Mouse (Mus musculus) right cerebral cortex, adult 18-20 months (tissue): Measurements from ENCODE around the gene Gm47841.
A peak's percentile ranks its signal among the peaks of the same experiment; 100 is the strongest.

Experiments
- DNase-seq: peaks from one replicate; pipeline ENCODE4 v3.0.0; 2022; ENCODE audit warnings: mixed read lengths

The Gm47841 gene

DNA sequence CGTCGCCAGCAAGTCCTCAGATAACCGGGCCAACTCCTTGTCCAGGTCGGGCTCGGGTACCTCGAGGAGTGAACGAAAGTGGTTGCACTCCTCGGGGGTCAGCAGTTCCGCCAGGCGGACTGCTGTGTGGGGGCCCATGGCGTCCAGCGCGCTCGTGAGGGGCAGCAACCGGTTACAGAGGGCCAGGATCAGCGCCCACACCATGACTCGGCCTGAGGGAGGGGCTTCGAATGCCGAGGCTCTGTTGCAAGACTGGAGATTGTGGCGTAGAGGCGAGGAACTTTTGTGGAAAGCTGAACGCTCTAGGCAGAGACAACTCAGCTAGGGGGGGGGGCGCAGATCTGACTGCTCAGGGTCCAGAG is at the start of gene Gm47841:
Gene Gm47841, minus strand, starts transcription at position 204 of the 362 bp plus-strand sequence.
- no peak for DNase-seq

DNA sequence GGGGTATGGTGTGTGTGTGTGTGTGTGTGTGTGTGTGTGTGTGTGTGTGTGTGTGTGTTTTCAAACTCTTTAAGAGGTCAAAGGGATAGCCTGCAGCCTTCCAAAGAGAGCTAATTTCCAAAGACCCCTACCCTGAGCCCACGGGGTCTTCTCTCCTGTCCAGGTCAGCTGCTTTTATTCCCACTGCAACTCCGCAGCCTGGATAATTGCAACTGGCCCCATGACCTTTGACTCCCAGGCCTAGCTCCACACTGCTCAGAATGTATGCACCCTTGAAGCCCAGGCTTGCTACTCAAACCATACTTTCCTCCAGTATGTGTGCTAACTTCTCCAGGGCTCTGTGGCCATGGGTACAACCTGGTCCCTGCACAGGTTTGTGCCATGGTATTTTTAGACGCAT is 48.2 kb upstream of the Gm47841 start:
- DNase-seq: no peak

DNA sequence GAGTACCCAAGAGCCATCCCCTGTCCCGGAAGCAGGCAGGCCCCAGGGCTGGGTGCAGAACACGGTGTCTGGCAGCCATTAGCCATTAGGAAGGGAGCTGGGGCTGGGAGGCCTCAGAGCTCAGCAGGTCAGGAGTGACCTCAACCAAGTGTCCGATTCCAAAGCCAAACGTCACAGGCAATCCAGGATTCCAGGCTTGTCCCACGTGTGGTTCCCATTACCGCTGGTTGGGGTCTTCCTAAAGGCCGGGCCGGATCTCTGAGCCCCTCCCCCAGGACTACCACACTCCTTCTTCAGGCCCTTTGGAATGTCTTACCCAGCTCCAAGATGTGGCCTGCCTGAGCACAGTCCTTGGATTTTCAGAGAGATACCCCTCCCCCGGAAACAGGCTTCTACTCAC is 47.8 kb upstream of the Gm47841 start:
- DNase-seq: no peak

DNA sequence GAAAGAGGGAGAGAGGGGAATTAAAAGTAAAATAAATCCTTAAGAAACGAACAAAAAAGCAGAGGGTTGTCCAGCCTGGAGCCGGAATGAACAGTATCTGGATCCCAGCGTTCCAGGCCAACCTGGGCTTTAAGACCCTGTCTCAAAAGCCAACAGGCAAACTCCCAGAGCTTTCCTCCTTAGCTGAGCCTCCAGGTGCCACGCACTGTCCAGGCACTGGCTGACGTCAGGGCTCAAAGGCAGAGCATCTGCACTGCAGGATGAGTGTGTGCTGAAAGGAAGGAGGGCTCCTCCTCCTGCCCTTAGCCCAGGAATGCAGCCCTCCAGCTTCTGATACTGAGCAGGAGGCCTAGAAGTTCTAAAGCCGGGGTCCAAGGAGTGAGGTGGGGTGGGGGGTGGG is 46.8 kb upstream of the Gm47841 start:
- DNase-seq: no peak

DNA sequence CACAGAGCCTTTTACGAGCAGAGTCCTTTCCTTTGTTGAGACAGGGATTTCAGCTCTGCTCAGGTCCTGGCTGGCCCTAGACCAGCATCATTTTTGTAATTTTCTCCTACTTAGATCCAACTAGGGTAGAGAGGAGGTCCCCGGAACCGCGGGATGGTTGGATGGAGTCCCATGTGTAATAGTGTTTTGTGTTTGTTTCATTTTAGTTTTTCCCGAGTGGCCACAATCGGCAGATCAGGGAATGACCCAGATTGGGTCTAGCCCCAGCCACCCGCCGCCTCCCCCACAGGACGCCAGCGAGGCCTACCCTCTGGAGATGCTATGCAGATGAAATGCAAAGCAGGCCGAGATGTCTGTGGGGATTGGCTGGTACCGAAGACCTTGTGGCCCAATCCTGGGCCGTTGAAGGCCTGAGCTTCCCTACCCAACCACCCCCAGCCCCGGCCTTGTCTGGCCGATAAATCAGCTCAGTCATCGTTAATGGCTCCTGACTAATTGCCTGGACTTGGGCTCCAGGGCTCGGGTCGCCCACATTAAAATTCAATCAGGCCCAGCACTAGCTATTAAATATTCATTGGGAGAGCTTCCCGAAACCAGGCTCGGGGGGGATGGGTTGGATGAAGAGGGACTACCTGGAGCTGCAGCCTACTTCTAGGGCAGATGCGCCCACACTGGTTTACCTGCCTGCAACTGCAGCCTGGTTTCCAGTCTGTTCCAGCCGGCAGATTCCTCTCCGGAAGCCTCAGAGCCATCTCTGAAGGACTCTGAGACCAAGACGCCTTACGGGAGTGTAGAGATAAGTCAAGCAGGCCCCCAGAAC is 45.8 kb upstream of the Gm47841 start:
- DNase-seq: peak; percentile 59

DNA sequence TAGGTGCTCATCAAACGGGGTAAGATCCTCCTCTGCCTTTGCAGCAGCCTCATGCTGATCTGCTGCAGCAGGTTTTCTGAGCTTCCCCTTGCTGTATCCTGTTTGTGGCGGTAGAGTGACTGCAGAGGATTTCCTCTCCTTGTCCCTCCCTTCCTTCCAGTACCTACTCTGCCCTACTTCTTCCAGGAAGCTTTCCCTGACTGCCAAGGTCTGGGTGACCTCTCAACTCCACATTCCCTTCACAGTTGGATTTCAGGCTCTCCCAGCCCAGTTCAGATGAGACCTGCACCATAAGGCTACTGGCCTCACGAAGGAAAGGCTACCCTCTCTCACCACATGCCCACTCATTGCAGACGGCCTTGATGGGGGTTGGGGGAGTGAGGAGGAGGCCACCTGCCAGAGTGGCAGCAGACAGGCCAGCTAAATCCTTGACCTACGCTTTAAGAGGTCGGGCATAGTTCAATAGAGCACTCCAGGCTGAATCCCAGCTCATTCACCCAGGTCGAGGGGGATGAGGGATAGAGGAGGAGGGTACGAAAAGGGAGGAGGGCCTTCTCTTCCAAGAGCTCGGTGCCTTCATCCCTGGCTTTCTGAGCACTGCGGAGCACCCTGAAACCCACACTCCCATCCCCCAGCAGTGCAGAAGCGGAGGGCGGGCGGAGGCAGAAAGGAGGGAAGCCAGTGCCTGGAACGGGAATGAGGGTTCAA is 45.1 kb upstream of the Gm47841 start:
- DNase-seq: no peak

DNA sequence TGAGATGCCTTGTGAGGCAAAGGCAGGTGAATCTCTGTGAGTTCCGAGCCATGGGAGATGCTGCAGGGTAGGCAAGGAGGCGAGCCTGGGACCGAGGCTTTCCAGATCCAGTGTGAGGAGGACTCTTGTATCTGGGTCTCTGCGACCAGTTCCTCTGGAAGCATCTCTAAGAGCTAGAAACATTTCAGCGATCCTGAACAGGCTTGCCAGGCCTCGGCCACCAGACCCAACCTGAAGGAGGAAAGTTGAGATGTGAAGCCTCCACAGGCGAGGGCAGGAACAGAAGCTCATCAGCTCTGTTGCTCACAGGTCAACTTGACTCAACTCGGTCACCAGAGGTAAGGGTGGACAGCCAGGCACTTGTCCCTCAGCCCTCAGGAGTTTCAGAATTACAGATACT is 44.4 kb upstream of the Gm47841 start:
- DNase-seq: no peak

DNA sequence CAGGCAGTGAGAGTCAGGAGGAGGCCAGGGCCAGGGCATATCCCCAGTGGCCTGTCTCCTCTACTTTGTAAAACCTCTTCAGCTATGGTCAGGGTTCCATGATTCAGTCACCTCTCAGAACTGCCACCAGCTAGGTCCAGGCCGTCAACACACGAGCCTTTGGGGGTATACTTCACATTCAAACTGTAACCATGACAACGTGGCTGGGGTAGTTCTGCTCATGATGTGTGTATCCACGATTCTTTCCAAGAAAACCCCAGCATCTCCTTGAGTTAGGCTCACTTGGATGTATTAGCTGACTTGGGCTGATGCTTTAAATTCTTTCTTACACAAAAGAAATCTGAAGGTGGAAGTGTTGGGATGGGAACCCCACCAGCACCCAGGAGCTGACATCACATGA is 41.1 kb upstream of the Gm47841 start:
- no peak for DNase-seq

DNA sequence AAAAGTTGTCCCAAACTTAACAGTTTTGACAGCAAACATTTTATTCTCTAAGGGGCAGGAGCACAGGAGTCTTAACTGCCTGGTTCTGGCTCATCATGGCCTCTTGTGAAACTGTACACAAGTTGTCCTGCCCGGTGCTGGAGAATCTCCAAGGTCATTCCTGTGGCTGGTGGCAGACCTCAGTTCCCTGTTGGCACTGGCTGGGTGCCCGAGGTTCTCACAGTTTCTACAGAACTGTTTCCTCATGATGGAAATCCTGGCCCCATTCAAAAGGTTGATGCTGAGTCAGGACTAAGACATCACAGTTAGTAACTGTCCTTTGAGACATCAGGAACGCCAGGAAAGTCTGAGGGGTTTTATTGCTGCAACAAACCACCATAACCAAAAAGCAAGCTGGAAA is 39.8 kb upstream of the Gm47841 start:
- DNase-seq: no peak

DNA sequence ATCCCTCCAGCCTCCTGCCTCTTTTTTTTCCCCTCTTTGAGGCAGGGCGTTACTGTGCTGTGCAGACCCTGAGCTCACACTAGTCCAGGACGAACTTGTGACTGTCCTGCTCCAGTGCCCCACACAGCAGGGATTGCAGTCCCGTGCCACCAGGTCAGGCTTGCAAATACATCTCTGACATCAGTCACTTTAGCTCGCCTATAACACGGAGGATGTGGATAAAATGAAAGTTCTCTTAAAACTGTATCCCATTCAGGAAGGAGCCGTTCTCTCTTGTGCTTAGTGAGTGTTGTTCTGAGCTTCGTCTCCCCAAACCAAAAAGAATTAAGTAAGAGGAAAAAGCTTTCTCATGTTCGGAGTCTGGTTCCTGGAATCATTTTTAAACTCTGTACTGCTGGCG is 39.3 kb upstream of the Gm47841 start:
- DNase-seq: no peak

DNA sequence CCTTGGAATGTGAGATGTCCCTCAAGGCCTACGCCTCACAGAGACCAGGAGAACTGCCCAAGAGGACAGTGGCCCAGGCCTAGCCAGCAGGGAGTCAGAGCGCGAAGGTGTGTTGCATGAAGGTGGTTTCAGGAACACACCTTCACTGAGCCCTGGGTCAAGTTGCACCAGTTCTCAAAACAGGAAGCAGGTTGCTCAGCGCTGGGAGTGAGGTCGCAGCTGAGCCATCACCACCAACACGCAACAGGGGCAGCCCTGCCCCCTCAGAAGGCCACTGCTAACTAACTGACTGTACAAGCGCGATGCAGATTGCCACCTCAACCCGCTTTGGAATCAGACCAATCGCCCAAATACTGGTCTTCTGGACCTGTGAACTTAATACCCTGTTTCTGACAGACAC is 37.3 kb upstream of the Gm47841 start:
- DNase-seq: no peak

DNA sequence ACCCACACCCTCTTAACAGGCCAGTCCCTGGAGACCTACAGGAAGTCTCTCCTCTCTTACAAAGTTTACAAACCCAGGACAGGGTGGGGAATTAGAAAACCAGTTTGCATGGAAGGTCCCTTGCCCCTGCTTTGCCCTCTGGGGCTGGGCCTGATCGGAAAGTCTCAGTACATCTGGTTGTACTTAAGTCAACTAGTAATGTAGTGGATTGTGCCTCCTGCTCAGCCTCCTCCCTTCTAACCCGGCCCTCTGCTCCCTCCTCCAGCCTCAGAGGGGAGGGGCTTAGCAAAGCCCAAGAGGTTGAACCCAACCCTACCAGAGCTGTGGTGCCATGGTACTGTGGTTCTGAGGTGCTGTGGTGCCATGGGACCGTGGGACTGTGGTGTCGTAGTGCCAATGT is 35.0 kb upstream of the Gm47841 start:
- DNase-seq: no peak

DNA sequence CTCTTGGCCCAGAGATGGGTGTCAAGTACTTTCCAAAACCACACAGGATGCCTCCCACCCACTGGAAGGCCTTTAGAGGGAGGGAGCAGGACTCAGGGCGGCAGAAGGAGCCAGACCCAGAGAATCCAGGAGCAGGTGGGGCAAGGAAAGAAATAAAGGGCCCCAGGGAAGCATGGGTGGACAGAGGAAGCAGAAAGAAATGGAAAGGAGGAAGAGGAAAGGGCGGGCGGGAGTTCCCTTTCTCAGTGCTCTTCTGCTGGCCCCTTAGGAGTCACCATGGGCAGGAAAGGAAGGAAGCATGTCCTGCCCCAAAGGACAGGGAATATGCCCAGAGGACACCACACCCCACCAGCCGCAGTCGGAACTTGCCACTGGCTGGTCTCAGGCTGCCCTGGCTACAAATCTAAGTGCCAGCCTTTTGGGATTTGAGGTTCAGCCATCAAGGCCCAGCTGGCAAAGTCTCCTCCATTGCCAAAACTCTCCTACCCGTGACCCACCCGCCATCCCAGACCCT is 33.9 kb upstream of the Gm47841 start:
- no peak for DNase-seq

DNA sequence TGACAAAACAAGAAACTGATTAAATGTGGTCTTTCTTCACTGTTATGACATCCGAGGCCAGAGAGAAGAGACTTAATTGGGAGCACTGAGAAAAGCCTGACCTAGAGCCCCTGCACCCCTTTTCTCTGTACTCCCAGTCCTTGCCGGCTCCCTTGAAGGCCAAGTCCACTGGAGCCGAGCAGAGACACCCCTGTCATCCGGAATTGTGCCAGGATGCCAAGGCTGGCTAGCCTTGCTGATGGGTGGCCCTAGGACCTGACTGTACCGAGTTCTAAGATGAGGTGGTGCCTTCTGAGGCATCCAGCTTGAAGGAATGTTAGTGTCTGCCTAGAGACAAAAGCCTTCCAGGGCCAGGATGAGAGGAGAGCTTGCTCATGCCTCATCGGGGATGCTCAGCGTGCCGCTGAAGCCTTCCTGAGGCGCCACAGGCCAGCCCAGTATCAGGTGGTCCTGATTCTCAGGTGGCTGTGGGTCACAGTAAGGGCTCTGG is 32.9 kb upstream of the Gm47841 start:
- no peak for DNase-seq

DNA sequence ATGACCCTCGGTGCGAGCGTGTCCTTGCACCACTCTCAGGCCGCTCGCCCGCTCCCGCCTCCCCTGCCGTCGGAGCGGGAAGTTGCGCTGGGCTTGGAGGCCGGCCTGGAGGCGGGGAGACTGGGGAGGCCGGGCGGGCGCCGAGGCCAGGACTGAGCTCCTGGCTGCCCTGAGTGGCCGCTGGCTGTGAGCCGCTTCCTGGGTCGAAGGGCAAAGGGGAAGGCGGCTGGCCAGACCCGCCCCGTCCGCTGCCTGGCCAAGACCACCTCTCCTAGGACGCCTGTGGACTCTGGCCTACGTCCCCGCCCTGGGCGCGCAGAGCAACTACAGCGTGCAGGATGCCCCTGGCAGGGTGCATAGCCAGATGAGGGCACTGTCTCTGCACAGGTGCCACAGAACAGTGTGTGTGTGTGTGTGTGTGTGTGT is 31.5 kb upstream of the Gm47841 start:
- peak; percentile 70 for DNase-seq

DNA sequence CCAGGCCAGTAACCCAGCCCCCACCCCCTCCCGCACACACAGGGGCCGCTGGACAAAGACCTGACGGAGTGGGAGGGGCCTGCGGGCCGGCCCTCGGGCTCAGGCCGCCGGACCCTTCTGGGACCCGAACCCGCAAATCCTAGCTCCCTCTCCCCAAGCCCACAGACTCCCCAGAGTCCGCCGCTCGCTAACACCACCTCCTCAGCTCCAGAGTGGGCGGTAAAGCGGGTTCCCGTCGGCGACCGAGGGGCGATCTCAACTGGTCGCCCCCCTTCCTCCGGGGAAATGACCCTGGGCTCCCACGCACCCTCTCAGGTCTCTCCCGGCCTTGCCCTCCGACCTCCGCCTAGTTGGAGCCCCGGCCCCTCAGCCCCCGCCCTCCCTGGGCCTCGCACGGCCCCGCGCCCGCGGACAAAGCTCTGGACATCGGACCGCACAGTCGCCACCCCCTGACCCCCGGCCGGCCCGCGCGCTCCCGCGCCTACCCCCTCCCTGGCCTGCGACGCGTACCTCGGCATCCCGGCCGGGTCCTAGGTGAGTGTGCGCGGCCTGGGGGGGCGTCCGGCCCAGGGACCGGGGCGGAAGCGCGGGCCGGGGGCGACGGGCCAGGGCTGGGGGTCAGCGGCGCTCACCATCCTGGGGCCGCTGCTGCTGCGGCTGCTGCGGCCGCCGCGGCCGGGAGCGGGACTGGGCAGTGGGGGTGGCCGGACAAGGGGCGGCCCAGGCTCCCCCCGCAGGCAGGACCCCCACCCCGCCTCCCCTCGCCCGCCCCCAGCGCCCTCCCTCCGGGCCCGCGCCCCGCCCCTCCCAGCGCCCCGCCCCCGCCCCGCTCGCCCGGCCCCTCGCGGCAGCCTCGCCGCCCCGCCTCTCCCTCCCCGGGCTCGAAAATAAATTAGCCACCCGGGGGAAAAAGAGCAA is 30.9 kb upstream of the Gm47841 start, which contains the start of gene Fignl2:
Gene Fignl2, minus strand, starts transcription at position 755 of the 918 bp plus-strand sequence.
- DNase-seq: no peak

DNA sequence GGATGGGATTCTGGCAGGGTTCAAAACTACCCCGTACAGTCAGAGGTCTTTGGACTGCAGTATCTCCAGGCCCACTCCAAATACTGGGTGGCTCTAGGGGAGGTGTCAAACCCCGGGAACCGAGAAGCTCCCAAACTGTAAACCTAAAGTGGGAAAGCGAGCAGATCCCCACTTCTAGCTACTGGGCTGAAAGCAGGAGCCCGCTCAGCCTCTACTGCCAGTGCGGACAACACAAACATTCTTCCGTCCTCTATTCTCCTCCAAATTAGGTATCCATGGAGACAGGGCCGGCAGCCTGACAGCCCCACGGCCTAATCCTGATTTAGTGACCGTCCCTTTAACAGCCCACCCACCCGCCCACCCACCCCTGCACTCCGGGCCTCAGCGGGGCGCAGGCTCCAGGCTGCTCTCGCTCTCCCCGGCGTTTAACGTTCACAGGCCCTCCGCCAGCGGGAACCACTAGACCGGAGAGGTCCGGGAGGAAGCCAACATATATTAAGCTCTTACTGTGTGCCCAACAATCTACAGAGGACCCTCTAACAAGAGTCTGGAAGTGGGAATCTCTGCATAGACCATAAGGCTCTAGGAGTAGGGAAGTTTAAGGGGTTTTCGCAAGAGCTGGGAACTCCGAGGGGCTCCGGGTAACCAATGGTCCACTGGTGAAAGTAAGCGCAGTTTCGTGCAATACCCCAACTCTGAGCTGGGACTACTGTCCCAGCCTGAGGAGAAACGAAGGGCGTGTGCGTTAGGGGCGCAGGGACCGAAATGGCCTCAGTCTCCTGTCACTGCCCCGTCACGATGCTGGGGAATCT is 30.0 kb upstream of the Gm47841 start:
- no peak for DNase-seq

DNA sequence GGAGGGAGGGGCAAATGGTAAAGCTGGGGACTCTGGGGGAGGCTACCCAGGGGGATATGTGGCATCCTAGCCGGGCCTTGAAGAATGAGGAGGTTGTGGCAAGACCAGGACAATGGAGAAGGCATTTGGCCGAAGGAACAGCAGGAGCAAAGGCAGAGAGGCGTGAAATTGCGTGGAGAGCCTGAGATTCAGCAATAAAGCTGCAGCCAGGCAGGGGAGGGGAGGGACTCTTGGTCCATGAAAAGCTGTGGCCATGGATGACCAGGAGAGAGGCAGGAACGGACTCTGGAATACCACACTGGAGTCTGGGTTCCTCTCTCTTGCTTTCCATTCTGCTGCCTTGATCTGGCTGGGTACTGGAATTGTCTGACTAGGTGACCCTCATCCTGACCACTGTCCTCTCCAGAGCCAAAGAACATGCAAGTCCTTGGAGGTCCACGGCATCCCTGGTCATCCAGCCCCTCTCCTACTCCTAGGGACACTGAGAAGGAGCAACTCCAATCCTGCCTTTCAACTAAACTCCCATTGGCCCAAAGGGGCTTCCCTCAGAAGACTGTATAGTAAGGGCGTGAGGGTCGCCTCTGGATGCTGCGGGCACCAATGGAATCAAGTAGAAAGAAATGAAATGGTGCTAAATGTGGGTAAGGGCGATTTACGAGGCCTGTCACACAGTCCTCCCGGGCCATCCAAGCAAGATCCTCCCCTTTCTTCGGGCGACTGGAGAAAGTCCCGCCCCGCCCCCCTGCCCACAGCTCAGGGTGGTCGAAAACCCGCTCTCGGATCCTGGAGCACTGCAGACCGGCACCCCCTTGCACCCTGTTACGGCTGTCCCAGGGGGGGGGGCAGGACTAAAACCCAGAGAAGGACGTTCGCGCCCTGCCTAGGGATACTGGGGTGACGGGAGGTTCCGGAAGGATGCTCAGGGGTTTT is 29.1 kb upstream of the Gm47841 start:
- no peak for DNase-seq

DNA sequence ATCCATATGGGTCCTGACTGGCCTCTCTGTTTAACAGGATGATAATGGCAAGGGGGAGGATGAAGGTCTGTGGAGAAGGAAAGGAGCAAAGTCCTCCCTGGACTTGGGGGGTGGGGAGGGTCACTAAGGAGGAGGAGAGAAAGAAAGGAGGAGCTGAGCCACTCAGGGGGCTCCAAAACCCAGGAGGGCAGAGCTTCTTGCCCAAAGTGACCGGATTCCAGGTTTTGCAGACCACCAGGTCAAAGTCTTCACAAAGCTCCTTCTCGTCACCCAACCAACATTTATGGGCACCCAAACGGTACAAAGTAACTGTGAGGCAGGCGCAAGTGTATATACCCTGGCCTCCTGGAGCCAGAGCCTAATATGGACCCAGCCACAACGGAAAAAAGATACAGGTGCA is 28.5 kb upstream of the Gm47841 start:
- DNase-seq: no peak

DNA sequence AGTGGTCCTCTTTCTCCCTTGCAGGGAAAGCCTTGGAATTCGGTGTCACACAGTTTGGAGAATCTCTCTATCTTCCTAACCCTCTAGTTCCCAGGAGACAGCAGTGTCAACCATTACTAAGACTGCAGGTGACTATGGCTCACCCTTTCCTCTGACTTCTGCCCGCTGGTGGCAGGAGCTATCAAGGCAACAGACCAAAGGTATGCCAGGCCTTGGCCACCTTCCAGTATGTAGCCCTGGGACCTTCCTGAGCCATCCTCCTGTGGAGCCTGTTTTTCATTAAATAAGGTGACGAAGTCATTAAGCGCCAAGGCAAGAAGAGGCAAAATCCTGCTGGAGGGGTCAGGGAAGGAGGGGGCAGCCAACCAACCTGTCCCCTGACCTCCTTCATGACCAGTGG is 28.0 kb upstream of the Gm47841 start:
- no peak for DNase-seq

DNA sequence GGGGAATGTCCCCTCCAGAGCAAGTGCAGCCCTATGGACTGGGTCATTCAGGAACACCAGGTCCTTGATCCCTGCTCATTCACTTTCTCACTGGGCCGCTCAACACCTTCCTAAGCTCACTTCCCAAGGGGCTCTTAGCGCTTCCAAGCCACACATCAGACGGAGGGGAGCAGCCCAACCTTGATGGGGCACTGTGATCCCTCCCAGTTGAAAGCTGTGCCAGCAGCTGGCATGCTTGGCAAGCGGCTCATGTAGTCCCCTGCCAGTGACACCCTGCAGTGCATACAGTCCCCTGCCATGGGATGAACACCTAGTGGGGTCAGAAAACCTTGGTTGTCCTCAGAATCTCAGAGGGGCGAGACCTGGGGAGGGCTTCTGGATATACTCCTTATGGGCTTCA is 26.9 kb upstream of the Gm47841 start:
- DNase-seq: no peak
